Mouse (Mus musculus): Measurements from ENCODE around the gene Atrip. TPM values are rescaled to one million over a fixed set of nuclear protein-coding genes. Genes with fewer than 3 reads are reported as not detected.

Gene Atrip
- total and polyA plus RNA-seq, 2 experiments: 5.1 to 10.3 TPM

DNA sequence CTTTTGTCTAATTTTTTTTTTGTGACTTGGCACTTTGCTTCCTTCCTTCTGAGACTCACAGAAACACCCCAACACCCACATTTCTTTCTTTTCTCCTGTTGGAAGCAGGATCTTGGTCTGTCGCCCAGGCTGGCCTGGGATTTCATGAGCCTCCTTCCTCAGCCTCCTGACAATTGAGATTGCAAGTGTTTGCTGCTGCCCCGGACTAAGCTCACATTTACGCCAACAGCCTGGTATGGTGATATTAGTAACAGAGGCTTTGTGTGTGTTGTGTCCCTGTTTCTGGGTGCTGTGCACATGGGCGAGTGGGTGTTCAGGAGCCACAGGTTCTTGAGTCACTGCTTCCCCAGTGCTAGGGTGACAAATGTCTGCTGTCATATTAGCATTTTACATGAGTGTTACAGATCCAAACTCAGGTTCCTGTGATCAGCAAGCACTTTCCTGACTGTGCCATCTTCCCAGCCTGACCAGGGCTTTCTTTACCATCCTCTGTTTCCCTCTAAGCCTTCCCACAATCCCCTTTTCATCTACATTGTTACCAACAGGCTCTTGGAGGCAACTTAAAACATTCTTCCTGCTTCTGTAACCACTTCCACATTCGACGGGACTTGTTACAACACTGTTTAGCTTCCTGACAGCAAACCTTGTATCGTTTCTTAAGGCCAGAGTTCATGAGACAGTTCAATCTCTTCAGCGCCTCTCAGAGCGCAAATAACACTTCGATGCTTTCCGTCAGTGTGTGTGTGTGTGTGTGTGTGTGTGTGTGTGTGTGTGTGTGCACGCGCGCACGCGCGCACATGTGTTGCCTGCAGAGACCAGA lies 50.8 kb downstream of the Atrip start:
- H3K79me2 ChIP-seq (ENCODE audit: control insufficient read depth, insufficient read depth, low read length): no peaks in the 10 kb centered on the region
- peak; percentile 40 for DNase-seq (ENCODE audit: extremely low read depth, low read depth, low spot score)
- no peaks in the 10 kb centered on the region for H3K27me3 ChIP-seq (ENCODE audit: control insufficient read depth, insufficient read depth, low read length)
- no peaks in the 10 kb centered on the region for H3K36me3 ChIP-seq (ENCODE audit: control insufficient read depth, insufficient read depth, low read length)
- H3K27ac ChIP-seq (replicated peaks; ENCODE audit: insufficient read depth, low read depth, low read length): no peak overlapping the region
- H3K4me1 ChIP-seq (ENCODE audit: control insufficient read depth, insufficient read depth, low read length): no peaks in the 10 kb centered on the region; the same call in 1 of the 2 replicates
- TF ChIP-seq CTCF (IDR thresholded peaks at IDR 0.05; ENCODE audit: low read depth, low read length) (no peak), POLR2A (IDR thresholded peaks at IDR 0.05; ENCODE audit: extremely low read depth, insufficient read depth, low read length) (no peak)
- 79% methylated on average over 17 of the region's 17 CpGs for WGBS
- no peak overlapping the region for H3K4me3 ChIP-seq (ENCODE audit: insufficient read depth, low read depth, low read length)
- H3K9ac ChIP-seq (ENCODE audit: low read depth, low read length): no peak overlapping the region

- WGBS: 85% methylated on average over 4 of the region's 4 CpGs
- DNase-seq (ENCODE audit: extremely low read depth, low read depth, low spot score): no peak
Measured at GRCm38 (mm10) chr9:109021428-109021827, 52.5 kb downstream of the Atrip start.

DNA sequence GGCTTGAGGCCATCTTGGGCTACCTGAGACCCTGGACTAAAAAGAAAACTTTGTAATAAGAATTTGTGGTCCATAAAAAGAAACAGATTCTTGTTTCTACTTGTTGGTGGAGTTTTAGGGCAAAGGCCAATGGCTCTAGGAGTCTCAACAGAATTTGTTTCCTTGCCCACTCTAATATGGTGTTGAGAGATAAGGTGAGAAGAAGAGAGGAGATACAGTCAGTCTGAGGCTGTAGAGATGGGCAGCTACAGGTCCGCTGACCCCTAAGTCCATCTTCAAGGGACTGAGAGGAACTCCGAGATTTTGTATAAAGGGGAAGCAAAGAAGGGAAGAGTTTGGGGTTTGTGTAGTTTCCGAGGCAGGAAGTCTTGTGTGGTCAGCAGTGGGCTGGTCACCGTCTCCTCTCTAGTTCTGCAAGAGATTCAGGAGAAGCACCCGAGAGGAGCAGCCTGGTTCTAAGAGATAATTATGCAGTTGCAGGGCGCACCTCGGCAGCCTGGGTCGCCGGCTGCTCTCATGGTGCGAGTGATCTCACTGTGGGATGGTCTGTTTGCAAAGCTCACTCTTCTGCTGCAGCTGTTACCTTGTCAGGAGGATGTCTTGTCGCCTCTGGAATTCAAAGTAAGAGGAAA lies 56.8 kb downstream of the Atrip start:
- H3K4me3 ChIP-seq (ENCODE audit: insufficient read depth, low read depth, low read length): no peak overlapping the region
- no peaks in the 10 kb centered on the region for H3K79me2 ChIP-seq (ENCODE audit: control insufficient read depth, insufficient read depth, low read length)
- TF ChIP-seq CTCF (IDR thresholded peaks at IDR 0.05; ENCODE audit: low read depth, low read length) (no peak), POLR2A (IDR thresholded peaks at IDR 0.05; ENCODE audit: extremely low read depth, insufficient read depth, low read length) (no peak)
- no peaks in the 10 kb centered on the region; the same call in 1 of the 2 replicates for H3K4me1 ChIP-seq (ENCODE audit: control insufficient read depth, insufficient read depth, low read length)
- 77% methylated on average over 11 of the region's 11 CpGs for WGBS
- H3K9ac ChIP-seq (ENCODE audit: low read depth, low read length): no peak overlapping the region
- DNase-seq (ENCODE audit: extremely low read depth, low read depth, low spot score): peak; percentile 18
- no peak overlapping the region for H3K27ac ChIP-seq (replicated peaks; ENCODE audit: insufficient read depth, low read depth, low read length)
- H3K36me3 ChIP-seq (ENCODE audit: control insufficient read depth, insufficient read depth, low read length): no peaks in the 10 kb centered on the region
- no peaks in the 10 kb centered on the region for H3K27me3 ChIP-seq (ENCODE audit: control insufficient read depth, insufficient read depth, low read length)

More at GRCm38 (mm10) chr9:109021428-109021827, 52.5 kb downstream of the Atrip start:
- Histone ChIP-seq H3K27ac (replicated peaks; ENCODE audit: insufficient read depth, low read depth, low read length) (no peak overlapping the region), H3K36me3 (ENCODE audit: control insufficient read depth, insufficient read depth, low read length) (no peaks in the 10 kb centered on the region), H3K27me3 (ENCODE audit: control insufficient read depth, insufficient read depth, low read length) (no peaks in the 10 kb centered on the region), H3K4me1 (ENCODE audit: control insufficient read depth, insufficient read depth, low read length) (no peaks in the 10 kb centered on the region; the same call in 1 of the 2 replicates), H3K4me3 (ENCODE audit: insufficient read depth, low read depth, low read length) (no peak overlapping the region), H3K9ac (ENCODE audit: low read depth, low read length) (no peak overlapping the region), H3K79me2 (ENCODE audit: control insufficient read depth, insufficient read depth, low read length) (no peaks in the 10 kb centered on the region)
- TF ChIP-seq CTCF (IDR thresholded peaks at IDR 0.05; ENCODE audit: low read depth, low read length) (no peak), POLR2A (IDR thresholded peaks at IDR 0.05; ENCODE audit: extremely low read depth, insufficient read depth, low read length) (no peak)

DNA sequence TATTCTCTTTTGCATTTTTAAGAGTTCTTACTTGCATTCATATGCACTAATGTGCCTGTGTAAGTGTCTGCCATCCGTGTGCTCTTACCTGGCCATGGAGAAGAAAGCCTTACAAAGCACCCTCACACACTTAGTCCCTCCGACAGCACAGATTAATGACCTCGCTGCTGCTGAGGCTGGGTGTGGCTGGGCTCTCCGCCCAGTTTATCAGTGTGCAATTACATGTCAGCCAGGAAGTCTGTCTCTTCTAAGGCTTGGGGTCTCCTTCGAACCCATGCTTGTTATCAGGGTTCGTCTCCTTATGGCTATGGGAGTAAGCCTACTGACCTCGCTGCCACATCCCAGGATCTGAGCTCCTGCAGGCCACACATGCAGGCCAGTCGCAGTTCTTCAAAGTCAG lies 58.5 kb downstream of the Atrip start:
- TF ChIP-seq CTCF (IDR thresholded peaks at IDR 0.05; ENCODE audit: low read depth, low read length) (no peak), POLR2A (IDR thresholded peaks at IDR 0.05; ENCODE audit: extremely low read depth, insufficient read depth, low read length) (no peak)
- Histone ChIP-seq H3K36me3 (ENCODE audit: control insufficient read depth, insufficient read depth, low read length) (no peaks in the 10 kb centered on the region), H3K27ac (replicated peaks; ENCODE audit: insufficient read depth, low read depth, low read length) (no peak overlapping the region), H3K79me2 (ENCODE audit: control insufficient read depth, insufficient read depth, low read length) (no peaks in the 10 kb centered on the region), H3K4me3 (ENCODE audit: insufficient read depth, low read depth, low read length) (no peak overlapping the region), H3K4me1 (ENCODE audit: control insufficient read depth, insufficient read depth, low read length) (peaks cover 2% of the 10 kb centered on the region), H3K9ac (ENCODE audit: low read depth, low read length) (no peak overlapping the region), H3K27me3 (ENCODE audit: control insufficient read depth, insufficient read depth, low read length) (no peaks in the 10 kb centered on the region)
- WGBS: 79% methylated on average over 8 of the region's 8 CpGs
- no peak for DNase-seq (ENCODE audit: extremely low read depth, low read depth, low spot score)

DNA sequence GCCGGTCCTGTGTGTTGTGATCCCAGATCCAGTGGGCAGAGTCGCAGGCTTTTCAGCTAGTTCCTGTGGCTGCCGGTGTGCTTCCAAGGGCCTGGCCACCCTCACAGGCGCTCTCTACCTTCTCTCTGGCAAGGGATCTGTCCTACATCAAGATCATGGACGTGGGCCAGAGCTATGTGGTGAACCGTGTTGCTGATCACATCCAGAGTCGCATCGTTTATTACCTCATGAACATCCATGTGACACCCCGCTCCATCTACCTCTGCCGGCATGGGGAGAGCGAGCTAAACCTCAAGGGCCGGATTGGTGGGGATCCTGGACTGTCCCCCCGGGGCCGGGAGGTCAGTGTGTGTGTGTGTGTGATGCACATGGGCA lies 63.6 kb downstream of the Atrip start:
- Histone ChIP-seq H3K4me3 (ENCODE audit: insufficient read depth, low read depth, low read length) (no peak overlapping the region), H3K27ac (replicated peaks; ENCODE audit: insufficient read depth, low read depth, low read length) (no peak overlapping the region), H3K79me2 (ENCODE audit: control insufficient read depth, insufficient read depth, low read length) (no peaks in the 10 kb centered on the region), H3K27me3 (ENCODE audit: control insufficient read depth, insufficient read depth, low read length) (no peaks in the 10 kb centered on the region), H3K9ac (ENCODE audit: low read depth, low read length) (no peak overlapping the region), H3K4me1 (ENCODE audit: control insufficient read depth, insufficient read depth, low read length) (peaks cover 2% of the 10 kb centered on the region), H3K36me3 (ENCODE audit: control insufficient read depth, insufficient read depth, low read length) (no peaks in the 10 kb centered on the region)
- DNase-seq (ENCODE audit: extremely low read depth, low read depth, low spot score): no peak
- TF ChIP-seq CTCF (IDR thresholded peaks at IDR 0.05; ENCODE audit: low read depth, low read length) (no peak), POLR2A (IDR thresholded peaks at IDR 0.05; ENCODE audit: extremely low read depth, insufficient read depth, low read length) (no peak)
- 97% methylated on average over 14 of the region's 14 CpGs for WGBS

Data from liver, adult 2 months (tissue).